Mouse (Mus musculus): ENCODE results near the gene Scn5a. TPM values are rescaled to one million over a fixed set of nuclear protein-coding genes. Genes with fewer than 3 reads are reported as not detected.

The Scn5a gene
- polyA plus RNA-seq, 1 experiment from 2014 or later, result 0.01 TPM

GRCm38 (mm10) chr9:119562256-119562655 lies 16.6 kb downstream of the Scn5a start:
- Histone ChIP-seq H3K27ac (ENCODE audit: low read depth) (no peak overlapping the region), H3K4me3 (ENCODE audit: low read depth, low read length) (no peak overlapping the region), H3K4me1 (ENCODE audit: insufficient read depth) (no peaks in the 10 kb centered on the region), H3K27me3 (ENCODE audit: insufficient read depth, low read length) (0 out of 2 replicates have a peak, but pooled peaks cover 4% of the 10 kb centered on the region), H3K4me2 (ENCODE audit: low read depth, low read length) (no peak overlapping the region), H3K9ac (replicated peaks) (no peak overlapping the region), H3K9me3 (ENCODE audit: low read length) (no peaks in the 10 kb centered on the region), H3K36me3 (replicated peaks; ENCODE audit: insufficient read depth, low read length) (no peaks in the 10 kb centered on the region)
- no peak for DNase-seq
- TF ChIP-seq CTCF (IDR thresholded peaks at IDR 0.05; ENCODE audit: low read depth) (no peak), EP300 (IDR thresholded peaks at IDR 0.05; ENCODE audit: low read depth) (no peak)
- WGBS (ENCODE audit: insufficient replicate concordance), result 63% methylated on average over 12 of the region's 12 CpGs
- no peak for ATAC-seq

- H3K27ac ChIP-seq (ENCODE audit: low read depth), result no peak overlapping the region
- H3K4me3 ChIP-seq (ENCODE audit: low read depth, low read length), result no peak overlapping the region
- DNase-seq (no peak), ATAC-seq (no peak)
- WGBS (ENCODE audit: insufficient replicate concordance), result 68% methylated on average over 8 of the region's 8 CpGs
- H3K9ac ChIP-seq (replicated peaks), result no peak overlapping the region
- no peaks in the 10 kb centered on the region for H3K36me3 ChIP-seq (replicated peaks; ENCODE audit: insufficient read depth, low read length)
- H3K9me3 ChIP-seq (ENCODE audit: low read length), result no peaks in the 10 kb centered on the region
- TF ChIP-seq CTCF (IDR thresholded peaks at IDR 0.05; ENCODE audit: low read depth) (no peak), EP300 (IDR thresholded peaks at IDR 0.05; ENCODE audit: low read depth) (no peak)
- 0 out of 2 replicates have a peak, but pooled peaks cover 4% of the 10 kb centered on the region for H3K27me3 ChIP-seq (ENCODE audit: insufficient read depth, low read length)
- no peaks in the 10 kb centered on the region for H3K4me1 ChIP-seq (ENCODE audit: insufficient read depth)
- H3K4me2 ChIP-seq (ENCODE audit: low read depth, low read length), result no peak overlapping the region
Observed at GRCm38 (mm10) chr9:119561746-119562145, 17.1 kb downstream of the Scn5a start.

- Histone ChIP-seq H3K9me3 (ENCODE audit: low read length) (no peaks in the 10 kb centered on the region), H3K27ac (ENCODE audit: low read depth) (no peak overlapping the region), H3K36me3 (replicated peaks; ENCODE audit: insufficient read depth, low read length) (no peaks in the 10 kb centered on the region), H3K4me3 (ENCODE audit: low read depth, low read length) (no peak overlapping the region), H3K9ac (replicated peaks) (no peak overlapping the region), H3K4me1 (ENCODE audit: insufficient read depth) (no peaks in the 10 kb centered on the region), H3K27me3 (ENCODE audit: insufficient read depth, low read length) (no peaks in the 10 kb centered on the region), H3K4me2 (ENCODE audit: low read depth, low read length) (no peak overlapping the region)
- TF ChIP-seq CTCF (IDR thresholded peaks at IDR 0.05; ENCODE audit: low read depth), result no peak
- no peak for TF ChIP-seq EP300 (IDR thresholded peaks at IDR 0.05; ENCODE audit: low read depth)
- ATAC-seq, result no peak
- 68% methylated on average over 16 of the region's 16 CpGs for WGBS (ENCODE audit: insufficient replicate concordance)
- DNase-seq, result no peak
Observed at GRCm38 (mm10) chr9:119559537-119560276, 19.1 kb downstream of the Scn5a start.

- Histone ChIP-seq H3K9ac (replicated peaks) (no peak overlapping the region), H3K36me3 (replicated peaks; ENCODE audit: insufficient read depth, low read length) (no peaks in the 10 kb centered on the region), H3K27ac (ENCODE audit: low read depth) (no peak overlapping the region), H3K4me2 (ENCODE audit: low read depth, low read length) (no peak overlapping the region), H3K27me3 (ENCODE audit: insufficient read depth, low read length) (no peaks in the 10 kb centered on the region), H3K4me3 (ENCODE audit: low read depth, low read length) (no peak overlapping the region), H3K4me1 (ENCODE audit: insufficient read depth) (no peaks in the 10 kb centered on the region), H3K9me3 (ENCODE audit: low read length) (no peaks in the 10 kb centered on the region)
- 28% methylated on average over 12 of the region's 12 CpGs for WGBS (ENCODE audit: insufficient replicate concordance)
- peak; percentile 73 for TF ChIP-seq CTCF (IDR thresholded peaks at IDR 0.05; ENCODE audit: low read depth)
- no peak for TF ChIP-seq EP300 (IDR thresholded peaks at IDR 0.05; ENCODE audit: low read depth)
- DNase-seq (peak; percentile 66), ATAC-seq (no peak)
Observed at GRCm38 (mm10) chr9:119558119-119558854, 20.5 kb downstream of the Scn5a start.

GRCm38 (mm10) chr9:119556043-119556442 lies 22.8 kb downstream of the Scn5a start:
- Histone ChIP-seq H3K4me1 (ENCODE audit: insufficient read depth) (no peaks in the 10 kb centered on the region), H3K9me3 (ENCODE audit: low read length) (no peaks in the 10 kb centered on the region), H3K36me3 (replicated peaks; ENCODE audit: insufficient read depth, low read length) (no peaks in the 10 kb centered on the region), H3K9ac (replicated peaks) (no peak overlapping the region), H3K27ac (ENCODE audit: low read depth) (no peak overlapping the region), H3K4me3 (ENCODE audit: low read depth, low read length) (no peak overlapping the region), H3K4me2 (ENCODE audit: low read depth, low read length) (no peak overlapping the region), H3K27me3 (ENCODE audit: insufficient read depth, low read length) (no peaks in the 10 kb centered on the region)
- 65% methylated on average over 3 of the region's 3 CpGs for WGBS (ENCODE audit: insufficient replicate concordance)
- TF ChIP-seq EP300 (IDR thresholded peaks at IDR 0.05; ENCODE audit: low read depth) (no peak), CTCF (IDR thresholded peaks at IDR 0.05; ENCODE audit: low read depth) (no peak)
- no peak for DNase-seq
- ATAC-seq, result no peak

- H3K4me3 ChIP-seq (ENCODE audit: low read depth, low read length), result no peak overlapping the region
- TF ChIP-seq CTCF (IDR thresholded peaks at IDR 0.05; ENCODE audit: low read depth) (no peak), EP300 (IDR thresholded peaks at IDR 0.05; ENCODE audit: low read depth) (no peak)
- DNase-seq (no peak), ATAC-seq (no peak)
- no peak overlapping the region for H3K27ac ChIP-seq (ENCODE audit: low read depth)
- H3K9me3 ChIP-seq (ENCODE audit: low read length), result no peaks in the 10 kb centered on the region
- H3K36me3 ChIP-seq (replicated peaks; ENCODE audit: insufficient read depth, low read length), result no peaks in the 10 kb centered on the region
- no peaks in the 10 kb centered on the region for H3K4me1 ChIP-seq (ENCODE audit: insufficient read depth)
- 76% methylated on average over 12 of the region's 12 CpGs for WGBS (ENCODE audit: insufficient replicate concordance)
- H3K27me3 ChIP-seq (ENCODE audit: insufficient read depth, low read length), result no peaks in the 10 kb centered on the region
- no peak overlapping the region for H3K9ac ChIP-seq (replicated peaks)
- H3K4me2 ChIP-seq (ENCODE audit: low read depth, low read length), result no peak overlapping the region
Observed at GRCm38 (mm10) chr9:119547528-119547927, 31.3 kb downstream of the Scn5a start.
